Mouse (Mus musculus): ENCODE data around the gene Ugt3a1. TPM values are rescaled to one million over a fixed set of nuclear protein-coding genes. Genes with fewer than 3 reads are reported as not detected.

The Ugt3a1 gene
- polyA plus RNA-seq, 1 experiment from 2014 or later: not detected

GRCm38 (mm10) chr15:9289660-9290059, 13.0 kb downstream of the Ugt3a1 start:
- Histone ChIP-seq H3K4me1 (ENCODE audit: control insufficient read depth, insufficient read depth, low read length) (no peaks in the 10 kb centered on the region), H3K27ac (replicated peaks; ENCODE audit: low read depth, low read length) (no peak overlapping the region), H3K27me3 (replicated peaks; ENCODE audit: control insufficient read depth, insufficient read depth, low read length) (no peaks in the 10 kb centered on the region), H3K9me3 (ENCODE audit: control insufficient read depth, low read length) (no peaks in the 10 kb centered on the region), H3K4me3 (ENCODE audit: low read depth, low read length) (no peak overlapping the region), H3K4me2 (ENCODE audit: low read depth, low read length) (no peak overlapping the region), H3K9ac (ENCODE audit: low read depth, low read length) (no peak overlapping the region), H3K36me3 (ENCODE audit: control insufficient read depth, insufficient read depth, low read length) (no peaks in the 10 kb centered on the region)
- WGBS: 62% methylated on average over 2 of the region's 2 CpGs
- DNase-seq (ENCODE audit: low spot score) (no peak), ATAC-seq (ENCODE audit: low read depth) (no peak)

- H3K4me1 ChIP-seq (ENCODE audit: control insufficient read depth, insufficient read depth, low read length): no peaks in the 10 kb centered on the region
- no peak overlapping the region for H3K9ac ChIP-seq (ENCODE audit: low read depth, low read length)
- H3K4me3 ChIP-seq (ENCODE audit: low read depth, low read length): no peak overlapping the region
- ATAC-seq (ENCODE audit: low read depth) (no peak), DNase-seq (ENCODE audit: low spot score) (no peak)
- H3K9me3 ChIP-seq (ENCODE audit: control insufficient read depth, low read length): no peaks in the 10 kb centered on the region
- WGBS: 80% methylated on average over 8 of the region's 8 CpGs
- H3K27me3 ChIP-seq (replicated peaks; ENCODE audit: control insufficient read depth, insufficient read depth, low read length): no peaks in the 10 kb centered on the region
- no peak overlapping the region for H3K4me2 ChIP-seq (ENCODE audit: low read depth, low read length)
- no peak overlapping the region for H3K27ac ChIP-seq (replicated peaks; ENCODE audit: low read depth, low read length)
- H3K36me3 ChIP-seq (ENCODE audit: control insufficient read depth, insufficient read depth, low read length): no peaks in the 10 kb centered on the region
Measured at GRCm38 (mm10) chr15:9305978-9306692, 29.4 kb downstream of the Ugt3a1 start.

- H3K27me3 ChIP-seq (replicated peaks; ENCODE audit: control insufficient read depth, insufficient read depth, low read length): no peaks in the 10 kb centered on the region
- DNase-seq (ENCODE audit: low spot score): no peak
- H3K9me3 ChIP-seq (ENCODE audit: control insufficient read depth, low read length): no peaks in the 10 kb centered on the region
Measured at GRCm38 (mm10) chr15:9334596-9334995, 57.9 kb downstream of the Ugt3a1 start.

GRCm38 (mm10) chr15:9335341-9335740, 58.7 kb downstream of the Ugt3a1 start, which contains the start of gene Ugt3a2:
Ugt3a2 (plus strand) TSS chr15:9335550.
- no peaks in the 10 kb centered on the region for H3K27me3 ChIP-seq (replicated peaks; ENCODE audit: control insufficient read depth, insufficient read depth, low read length)
- no peak within 1 kb of the TSS for H3K9ac ChIP-seq (ENCODE audit: low read depth, low read length)
- 86% methylated on average over 4 of the region's 4 CpGs for WGBS
- no peaks in the 10 kb centered on the region for H3K9me3 ChIP-seq (ENCODE audit: control insufficient read depth, low read length)
- no peak within 1 kb of the TSS for H3K4me3 ChIP-seq (ENCODE audit: low read depth, low read length)
- ATAC-seq (ENCODE audit: low read depth) (no peak), DNase-seq (ENCODE audit: low spot score) (no peak)
- H3K27ac ChIP-seq (replicated peaks; ENCODE audit: low read depth, low read length): no peak within 1 kb of the TSS
- H3K4me2 ChIP-seq (ENCODE audit: low read depth, low read length): no peak within 1 kb of the TSS
- H3K36me3 ChIP-seq (ENCODE audit: control insufficient read depth, insufficient read depth, low read length): no peaks in the 10 kb centered on the region
- no peaks in the 10 kb centered on the region for H3K4me1 ChIP-seq (ENCODE audit: control insufficient read depth, insufficient read depth, low read length)

More at GRCm38 (mm10) chr15:9334596-9334995, 57.9 kb downstream of the Ugt3a1 start:
- no peak overlapping the region for H3K27ac ChIP-seq (replicated peaks; ENCODE audit: low read depth, low read length)
- no peak for ATAC-seq (ENCODE audit: low read depth)
- H3K4me1 ChIP-seq (ENCODE audit: control insufficient read depth, insufficient read depth, low read length): no peaks in the 10 kb centered on the region
- H3K9ac ChIP-seq (ENCODE audit: low read depth, low read length): no peak overlapping the region
- H3K4me2 ChIP-seq (ENCODE audit: low read depth, low read length): no peak overlapping the region
- WGBS: 65% methylated on average over 2 of the region's 2 CpGs
- H3K36me3 ChIP-seq (ENCODE audit: control insufficient read depth, insufficient read depth, low read length): no peaks in the 10 kb centered on the region
- no peak overlapping the region for H3K4me3 ChIP-seq (ENCODE audit: low read depth, low read length)

GRCm38 (mm10) chr15:9336616-9337015, 59.9 kb downstream of the Ugt3a1 start:
- H3K9ac ChIP-seq (ENCODE audit: low read depth, low read length): no peak overlapping the region
- H3K36me3 ChIP-seq (ENCODE audit: control insufficient read depth, insufficient read depth, low read length): no peaks in the 10 kb centered on the region
- no peaks in the 10 kb centered on the region for H3K4me1 ChIP-seq (ENCODE audit: control insufficient read depth, insufficient read depth, low read length)
- no peak overlapping the region for H3K4me3 ChIP-seq (ENCODE audit: low read depth, low read length)
- no peak overlapping the region for H3K4me2 ChIP-seq (ENCODE audit: low read depth, low read length)
- ATAC-seq (ENCODE audit: low read depth) (no peak), DNase-seq (ENCODE audit: low spot score) (no peak)
- no peaks in the 10 kb centered on the region for H3K27me3 ChIP-seq (replicated peaks; ENCODE audit: control insufficient read depth, insufficient read depth, low read length)
- no peak overlapping the region for H3K27ac ChIP-seq (replicated peaks; ENCODE audit: low read depth, low read length)
- no peaks in the 10 kb centered on the region for H3K9me3 ChIP-seq (ENCODE audit: control insufficient read depth, low read length)
- WGBS: 79% methylated on average over 3 of the region's 3 CpGs

- ATAC-seq (ENCODE audit: low read depth) (no peak), DNase-seq (ENCODE audit: low spot score) (no peak)
- no peak overlapping the region for H3K27ac ChIP-seq (replicated peaks; ENCODE audit: low read depth, low read length)
- no peak overlapping the region for H3K4me3 ChIP-seq (ENCODE audit: low read depth, low read length)
- no peaks in the 10 kb centered on the region for H3K36me3 ChIP-seq (ENCODE audit: control insufficient read depth, insufficient read depth, low read length)
- 62% methylated on average over 3 of the region's 3 CpGs for WGBS
- no peaks in the 10 kb centered on the region for H3K4me1 ChIP-seq (ENCODE audit: control insufficient read depth, insufficient read depth, low read length)
- H3K9ac ChIP-seq (ENCODE audit: low read depth, low read length): no peak overlapping the region
- no peaks in the 10 kb centered on the region for H3K27me3 ChIP-seq (replicated peaks; ENCODE audit: control insufficient read depth, insufficient read depth, low read length)
- no peaks in the 10 kb centered on the region for H3K9me3 ChIP-seq (ENCODE audit: control insufficient read depth, low read length)
- no peak overlapping the region for H3K4me2 ChIP-seq (ENCODE audit: low read depth, low read length)
Measured at GRCm38 (mm10) chr15:9337021-9337420, 60.3 kb downstream of the Ugt3a1 start.

- H3K4me3 ChIP-seq (ENCODE audit: low read depth, low read length): no peak overlapping the region
- H3K27ac ChIP-seq (replicated peaks; ENCODE audit: low read depth, low read length): no peak overlapping the region
- H3K4me1 ChIP-seq (ENCODE audit: control insufficient read depth, insufficient read depth, low read length): no peaks in the 10 kb centered on the region
- H3K4me2 ChIP-seq (ENCODE audit: low read depth, low read length): no peak overlapping the region
- no peaks in the 10 kb centered on the region for H3K9me3 ChIP-seq (ENCODE audit: control insufficient read depth, low read length)
- no peak overlapping the region for H3K9ac ChIP-seq (ENCODE audit: low read depth, low read length)
- 50% methylated on average over 3 of the region's 3 CpGs for WGBS
- no peaks in the 10 kb centered on the region for H3K36me3 ChIP-seq (ENCODE audit: control insufficient read depth, insufficient read depth, low read length)
- no peaks in the 10 kb centered on the region for H3K27me3 ChIP-seq (replicated peaks; ENCODE audit: control insufficient read depth, insufficient read depth, low read length)
- DNase-seq (ENCODE audit: low spot score) (no peak), ATAC-seq (ENCODE audit: low read depth) (no peak)
Measured at GRCm38 (mm10) chr15:9348739-9349138, 72.1 kb downstream of the Ugt3a1 start.

- Histone ChIP-seq H3K36me3 (ENCODE audit: control insufficient read depth, insufficient read depth, low read length) (no peaks in the 10 kb centered on the region), H3K27ac (replicated peaks; ENCODE audit: low read depth, low read length) (no peak overlapping the region), H3K9ac (ENCODE audit: low read depth, low read length) (no peak overlapping the region), H3K9me3 (ENCODE audit: control insufficient read depth, low read length) (no peaks in the 10 kb centered on the region), H3K4me2 (ENCODE audit: low read depth, low read length) (no peak overlapping the region), H3K27me3 (replicated peaks; ENCODE audit: control insufficient read depth, insufficient read depth, low read length) (no peaks in the 10 kb centered on the region), H3K4me3 (ENCODE audit: low read depth, low read length) (no peak overlapping the region), H3K4me1 (ENCODE audit: control insufficient read depth, insufficient read depth, low read length) (no peaks in the 10 kb centered on the region)
- DNase-seq (ENCODE audit: low spot score) (no peak), ATAC-seq (ENCODE audit: low read depth) (no peak)
- WGBS: 63% methylated on average over 2 of the region's 2 CpGs
Measured at GRCm38 (mm10) chr15:9362801-9363200, 86.1 kb downstream of the Ugt3a1 start.

Measured in embryonic facial prominence, embryonic 14.5 days (tissue).